Mouse (Mus musculus): ENCODE measurements around the gene Cdk4.

- TF ChIP-seq CTCF (IDR thresholded peaks at IDR 0.05; ENCODE audit: control insufficient read depth, insufficient read depth, low read length) (no peak), POLR2A (IDR thresholded peaks at IDR 0.05; ENCODE audit: borderline replicate concordance, control insufficient read depth, low read depth, low read length) (no peak)
These were observed 35.2 kb downstream of the Cdk4 start for GRCm38 (mm10) chr10:127098514-127098913.

Data from bone marrow, adult 2 months (tissue).